Mouse (Mus musculus): Measurements from ENCODE around the gene Itih1. TPM values are rescaled to one million over a fixed set of nuclear protein-coding genes. Genes with fewer than 3 reads are reported as not detected.

The Itih1 gene
- total RNA-seq, 2 experiments from 2014 or later = not detected

- ATAC-seq (replicated peaks; ENCODE audit: poor library complexity) = no peak
These were observed 37.1 kb downstream of the Itih1 start for GRCm38 (mm10) chr14:30906001-30906400.

- ATAC-seq (replicated peaks; ENCODE audit: poor library complexity) = no peak
These were observed 38.8 kb downstream of the Itih1 start for GRCm38 (mm10) chr14:30904307-30904706.

- ATAC-seq (replicated peaks; ENCODE audit: poor library complexity) = no peak
These were observed 40.1 kb downstream of the Itih1 start for GRCm38 (mm10) chr14:30903036-30903435.

GRCm38 (mm10) chr14:30902628-30903027 lies 40.5 kb downstream of the Itih1 start:
- ATAC-seq (replicated peaks; ENCODE audit: poor library complexity) = no peak

GRCm38 (mm10) chr14:30899972-30900371 lies 43.1 kb downstream of the Itih1 start:
- no peak for ATAC-seq (replicated peaks; ENCODE audit: poor library complexity)

- ATAC-seq (replicated peaks; ENCODE audit: poor library complexity) = peak; percentile 58
These were observed 54.8 kb downstream of the Itih1 start for GRCm38 (mm10) chr14:30888271-30888732.

- no peak for ATAC-seq (replicated peaks; ENCODE audit: poor library complexity)
These were observed 56.9 kb downstream of the Itih1 start, which contains the start of gene Itih4 for GRCm38 (mm10) chr14:30886204-30886603. Itih4 (plus strand) TSS chr14:30886476.

GRCm38 (mm10) chr14:30885298-30885697 lies 57.8 kb downstream of the Itih1 start:
- no peak for ATAC-seq (replicated peaks; ENCODE audit: poor library complexity)

- peak; percentile 14; the same call in 1 of the 2 replicates for ATAC-seq (replicated peaks; ENCODE audit: poor library complexity)
These were observed 61.4 kb downstream of the Itih1 start for GRCm38 (mm10) chr14:30881718-30882108.

- peak; percentile 82 for ATAC-seq (replicated peaks; ENCODE audit: poor library complexity)
These were observed 62.0 kb downstream of the Itih1 start for GRCm38 (mm10) chr14:30880811-30881717.

- ATAC-seq (replicated peaks; ENCODE audit: poor library complexity) = no peak
These were observed 62.8 kb downstream of the Itih1 start for GRCm38 (mm10) chr14:30880251-30880650.

GRCm38 (mm10) chr14:30879794-30880193 lies 63.3 kb downstream of the Itih1 start:
- no peak for ATAC-seq (replicated peaks; ENCODE audit: poor library complexity)

Other genes with a start within 250 kb of the Itih1 start
- gene Sfmbt1, start 228.4 kb downstream of the Itih1 start, total RNA-seq (2015) = 11.1 and 12.1 TPM in 2 replicates
- gene Sfmbt1, start 228.4 kb downstream of the Itih1 start, total RNA-seq (2017) = 6.9 and 9.6 TPM in 2 replicates
- gene Tmem110, start 117.7 kb downstream of the Itih1 start, total RNA-seq (2015) = 7.1 and 10.9 TPM in 2 replicates
- 6.4 and 9.8 TPM in 2 replicates for gene Tmem110, start 117.7 kb downstream of the Itih1 start, total RNA-seq (2017)
- 0.47 and 0.49 TPM in 2 replicates for gene Mustn1, start 64.1 kb downstream of the Itih1 start, total RNA-seq (2015)
- gene Mustn1, start 64.1 kb downstream of the Itih1 start, total RNA-seq (2017) = 0.27 and 0.50 TPM in 2 replicates
- gene Itih4, start 56.8 kb downstream of the Itih1 start, total RNA-seq (2015) = not detected in 2 replicates
- gene Itih4, start 56.8 kb downstream of the Itih1 start, total RNA-seq (2017) = not detected in 2 replicates
- not detected in 2 replicates for gene Itih3, start 19.5 kb downstream of the Itih1 start, total RNA-seq (2015)
- not detected in 2 replicates for gene Itih3, start 19.5 kb downstream of the Itih1 start, total RNA-seq (2017)
- 8.5 and 8.8 TPM in 2 replicates for gene Nek4, start 8.1 kb upstream of the Itih1 start, total RNA-seq (2015)
- 12.2 and 13.8 TPM in 2 replicates for gene Nek4, start 8.1 kb upstream of the Itih1 start, total RNA-seq (2017)
- 54.2 and 64.4 TPM in 2 replicates for gene Glt8d1, start 58.1 kb upstream of the Itih1 start, total RNA-seq (2015)
- gene Glt8d1, start 58.1 kb upstream of the Itih1 start, total RNA-seq (2017) = 29.2 and 37.7 TPM in 2 replicates
- gene Spcs1, start 58.4 kb upstream of the Itih1 start, total RNA-seq (2015) = 257 and 280 TPM in 2 replicates
- 105 TPM in 2 replicates for gene Spcs1, start 58.4 kb upstream of the Itih1 start, total RNA-seq (2017)
- 75.4 and 82.4 TPM in 2 replicates for gene Pbrm1, start 75.8 kb upstream of the Itih1 start, total RNA-seq (2015)
- 52.3 and 80.5 TPM in 2 replicates for gene Pbrm1, start 75.8 kb upstream of the Itih1 start, total RNA-seq (2017)
- 365 and 481 TPM in 2 replicates for gene Gnl3, start 75.9 kb upstream of the Itih1 start, total RNA-seq (2015)
- gene Gnl3, start 75.9 kb upstream of the Itih1 start, total RNA-seq (2017) = 301 and 405 TPM in 2 replicates
- gene Smim4, start 185.7 kb upstream of the Itih1 start, total RNA-seq (2015) = 93.8 and 125 TPM in 2 replicates
- gene Smim4, start 185.7 kb upstream of the Itih1 start, total RNA-seq (2017) = 45.3 and 89.8 TPM in 2 replicates
- gene Nt5dc2, start 187.8 kb upstream of the Itih1 start, total RNA-seq (2015) = 90.7 and 110 TPM in 2 replicates
- gene Nt5dc2, start 187.8 kb upstream of the Itih1 start, total RNA-seq (2017) = 136 and 153 TPM in 2 replicates
- gene Stab1, start 225.4 kb upstream of the Itih1 start, total RNA-seq (2015) = 3.2 and 6.7 TPM in 2 replicates
- gene Stab1, start 225.4 kb upstream of the Itih1 start, total RNA-seq (2017) = 0.44 and 0.87 TPM in 2 replicates